Mouse (Mus musculus) E14TG2a.4 (cell line): ENCODE data around the gene Mex3b.

ENCODE experiments used
- CTCF ChIP-seq: conservative IDR thresholded peaks from 2 replicates; pipeline ENCODE4 v1.5.1; 2014; ENCODE audit warnings: low read length
- NANOG ChIP-seq: IDR thresholded peaks from 2 replicates; pipeline ENCODE4 v1.6.1; 2014; ENCODE audit warnings: borderline replicate concordance, low read length, mixed read lengths

- TF ChIP-seq NANOG, result no peak
- TF ChIP-seq CTCF, result no peak
Measured at GRCm38 (mm10) chr7:82819541-82819940, 47.6 kb upstream of the Mex3b start.
